Mouse (Mus musculus) yolk sac, embryonic 10.5 days (tissue): ENCODE results near the gene Pou3f3.

Source experiments
- DNase-seq: peaks from one replicate; pipeline ENCODE4 v3.0.0-alpha.2; 2017; ENCODE audit warnings: low spot score

Gene Pou3f3

DNA sequence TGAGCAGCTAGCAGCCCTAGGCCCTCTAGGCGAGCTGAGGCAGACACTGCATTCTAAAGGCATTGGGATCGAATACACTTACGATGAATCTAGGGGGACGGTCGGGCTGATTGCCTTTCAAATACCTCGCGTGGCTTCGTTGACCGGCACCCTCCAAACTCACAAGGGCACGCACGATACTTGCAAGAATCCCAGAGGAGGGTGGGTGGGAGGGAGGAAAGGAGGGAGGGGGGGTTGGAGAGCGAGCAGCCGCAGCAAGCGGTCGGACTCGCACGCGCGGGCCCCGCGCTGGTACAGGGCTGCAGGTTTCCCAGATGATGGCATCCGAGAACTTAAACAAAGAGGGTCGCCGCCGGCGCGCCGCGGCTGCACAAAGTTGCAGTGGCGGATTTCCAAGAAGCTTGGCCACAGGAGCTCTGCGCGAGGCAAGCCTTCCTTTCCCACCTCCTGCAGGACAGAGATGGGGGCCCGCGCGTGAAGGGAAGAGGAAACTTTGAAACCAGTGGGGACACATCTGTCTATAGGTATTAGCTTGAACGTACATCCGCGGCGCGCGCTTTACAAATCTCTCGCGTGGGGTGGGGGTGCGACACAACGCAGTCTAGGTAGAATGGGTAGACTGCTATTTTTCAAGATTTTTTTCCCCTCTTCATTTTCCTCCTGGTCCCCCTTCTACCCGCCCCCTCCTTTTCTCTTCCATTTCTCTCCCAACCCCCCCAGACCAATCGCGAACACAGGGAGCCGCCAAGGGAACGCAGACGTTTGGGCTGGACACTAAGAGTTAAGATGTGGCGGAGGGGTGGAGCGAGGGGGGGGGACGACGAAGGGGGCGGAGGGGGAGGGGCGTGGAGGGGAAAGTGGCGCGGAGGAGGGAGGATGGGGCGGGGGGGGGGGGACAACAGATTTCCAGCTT is 647 bp upstream of the Pou3f3 start:
- no peak for DNase-seq

DNA sequence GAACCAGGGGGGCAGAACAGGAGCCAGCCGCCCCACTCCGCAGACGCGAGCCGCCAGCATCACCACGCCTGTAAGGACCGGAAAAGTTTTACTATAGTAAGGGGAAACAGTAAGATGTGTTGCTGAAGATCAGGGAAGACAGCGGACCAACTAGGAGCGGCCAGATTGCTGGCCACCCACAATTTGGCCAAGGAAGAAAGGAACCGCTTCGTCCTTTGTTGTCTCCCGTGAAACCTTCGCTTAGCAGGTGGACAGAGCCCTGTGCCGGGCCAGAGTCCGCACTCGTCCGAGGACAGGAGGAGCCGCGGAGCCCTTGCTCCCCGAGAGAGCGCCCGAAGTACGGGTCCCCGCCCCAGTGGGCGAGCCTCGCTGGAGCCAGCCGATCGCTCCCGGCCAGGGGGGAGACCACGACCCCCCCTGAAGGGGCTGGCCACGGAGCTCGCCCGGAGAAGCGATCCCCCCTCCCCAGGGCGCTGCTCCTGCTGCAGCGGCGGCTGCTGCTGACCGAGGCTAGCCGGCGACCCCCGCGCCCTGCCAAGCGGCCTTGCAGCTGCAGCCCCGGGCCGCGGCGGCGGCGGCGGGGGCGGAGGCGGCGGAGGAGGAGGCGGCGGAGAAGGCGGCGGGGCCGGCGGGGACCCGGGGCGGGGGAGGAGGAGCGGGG is 933 bp downstream of the Pou3f3 start:
- DNase-seq, result no peak

DNA sequence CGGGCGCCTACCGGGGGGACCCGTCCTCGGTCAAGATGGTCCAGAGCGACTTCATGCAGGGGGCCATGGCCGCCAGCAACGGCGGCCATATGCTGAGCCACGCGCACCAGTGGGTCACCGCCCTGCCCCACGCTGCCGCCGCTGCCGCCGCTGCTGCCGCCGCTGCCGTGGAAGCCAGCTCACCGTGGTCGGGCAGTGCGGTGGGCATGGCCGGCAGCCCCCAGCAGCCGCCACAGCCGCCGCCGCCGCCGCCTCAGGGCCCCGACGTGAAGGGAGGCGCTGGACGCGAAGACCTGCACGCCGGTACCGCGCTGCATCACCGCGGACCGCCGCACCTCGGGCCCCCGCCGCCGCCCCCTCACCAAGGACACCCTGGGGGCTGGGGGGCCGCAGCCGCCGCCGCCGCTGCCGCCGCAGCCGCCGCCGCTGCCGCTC is 1.8 kb downstream of the Pou3f3 start:
- no peak for DNase-seq

DNA sequence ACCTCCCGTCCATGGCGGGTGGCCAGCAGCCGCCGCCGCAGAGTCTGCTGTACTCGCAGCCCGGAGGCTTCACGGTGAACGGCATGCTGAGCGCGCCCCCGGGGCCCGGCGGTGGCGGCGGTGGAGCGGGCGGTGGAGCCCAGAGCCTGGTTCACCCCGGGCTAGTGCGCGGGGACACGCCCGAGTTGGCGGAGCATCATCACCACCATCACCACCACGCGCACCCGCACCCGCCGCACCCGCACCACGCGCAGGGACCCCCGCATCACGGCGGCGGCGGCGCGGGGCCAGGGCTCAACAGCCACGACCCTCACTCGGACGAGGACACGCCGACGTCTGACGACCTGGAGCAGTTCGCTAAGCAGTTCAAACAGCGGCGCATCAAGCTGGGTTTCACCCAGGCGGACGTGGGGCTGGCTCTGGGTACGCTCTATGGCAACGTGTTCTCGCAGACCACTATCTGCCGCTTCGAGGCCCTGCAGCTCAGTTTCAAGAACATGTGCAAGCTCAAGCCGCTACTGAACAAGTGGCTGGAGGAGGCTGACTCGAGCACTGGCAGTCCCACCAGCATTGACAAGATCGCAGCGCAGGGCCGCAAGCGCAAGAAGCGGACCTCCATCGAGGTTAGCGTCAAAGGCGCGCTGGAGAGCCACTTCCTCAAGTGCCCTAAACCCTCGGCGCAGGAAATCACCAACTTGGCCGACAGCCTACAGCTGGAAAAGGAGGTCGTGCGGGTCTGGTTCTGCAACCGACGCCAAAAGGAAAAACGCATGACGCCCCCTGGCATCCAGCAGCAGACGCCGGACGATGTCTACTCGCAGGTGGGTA is 2.4 kb downstream of the Pou3f3 start:
- no peak for DNase-seq

DNA sequence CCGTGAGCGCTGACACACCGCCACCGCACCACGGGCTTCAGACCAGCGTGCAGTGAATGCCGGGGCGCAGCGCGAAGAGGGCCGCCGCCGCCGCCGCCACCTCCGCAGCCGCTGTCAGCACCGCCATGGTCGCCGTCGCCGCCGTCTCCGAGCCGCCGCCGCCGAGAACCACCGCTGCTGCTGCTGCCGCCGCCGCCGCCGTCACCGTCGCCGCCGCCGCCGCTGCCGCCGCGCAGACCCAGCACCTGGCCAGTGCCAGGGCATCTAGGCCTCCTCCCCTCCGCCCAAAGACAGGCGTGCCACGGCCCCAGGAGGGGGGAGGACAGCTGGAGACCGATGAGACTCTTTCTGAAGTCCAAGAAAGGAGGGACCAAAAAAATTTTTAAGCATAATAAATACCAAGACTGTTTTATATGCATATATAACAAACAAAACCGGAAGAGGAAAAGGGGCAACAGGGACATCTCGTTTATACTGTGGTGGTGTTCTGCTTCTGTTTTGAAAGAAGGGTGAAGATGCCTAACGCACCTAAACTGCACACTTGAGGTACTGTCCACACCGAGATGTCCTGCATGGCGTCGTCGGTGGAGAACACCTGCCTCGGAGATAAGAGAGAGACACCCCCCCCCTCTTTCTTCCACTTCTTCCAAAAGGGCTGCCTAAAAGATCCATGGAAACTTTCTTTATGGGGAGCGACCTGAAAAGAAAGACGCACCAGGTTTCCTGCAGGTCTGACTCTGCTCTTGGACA is 3.2 kb downstream of the Pou3f3 start:
- DNase-seq, result no peak

DNA sequence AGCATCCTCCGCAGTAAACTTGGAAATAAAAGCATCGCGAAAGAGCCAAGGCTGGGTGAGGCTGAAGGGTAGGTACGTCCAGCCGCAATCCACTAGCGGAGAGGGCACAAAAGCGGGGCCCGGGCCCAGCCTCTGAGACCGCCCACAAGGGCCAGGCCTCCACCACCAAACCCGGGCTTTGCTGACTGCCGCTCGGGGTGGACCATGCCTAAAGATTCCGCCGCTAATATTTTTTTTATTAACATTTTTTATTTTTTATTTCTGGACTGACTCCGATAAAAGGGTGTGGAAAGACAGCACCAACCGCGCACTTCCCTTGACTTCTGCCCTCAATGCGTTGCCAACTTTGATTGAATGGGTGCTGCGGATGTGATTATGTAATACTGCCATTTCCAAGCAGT is 3.9 kb downstream of the Pou3f3 start:
- DNase-seq, result no peak

DNA sequence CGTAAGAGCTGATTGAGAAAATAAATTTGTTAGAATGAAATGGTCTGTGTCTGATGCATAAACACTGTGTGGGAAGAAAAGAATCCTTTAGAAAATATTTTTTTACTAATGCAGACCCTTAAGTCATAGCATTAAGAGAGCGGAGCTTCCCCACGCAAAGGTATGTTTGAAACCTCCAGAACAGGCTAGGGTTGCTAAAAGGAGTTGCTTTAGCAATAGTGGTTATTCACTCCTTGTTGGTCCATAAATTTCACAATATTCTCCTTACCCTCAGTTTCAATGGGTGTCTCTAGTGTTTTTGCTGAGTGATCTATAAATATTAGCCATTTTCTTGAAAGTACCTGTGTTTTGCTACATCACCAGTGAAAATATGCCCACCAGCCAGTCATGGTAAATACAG is 4.6 kb downstream of the Pou3f3 start:
- no peak for DNase-seq

DNA sequence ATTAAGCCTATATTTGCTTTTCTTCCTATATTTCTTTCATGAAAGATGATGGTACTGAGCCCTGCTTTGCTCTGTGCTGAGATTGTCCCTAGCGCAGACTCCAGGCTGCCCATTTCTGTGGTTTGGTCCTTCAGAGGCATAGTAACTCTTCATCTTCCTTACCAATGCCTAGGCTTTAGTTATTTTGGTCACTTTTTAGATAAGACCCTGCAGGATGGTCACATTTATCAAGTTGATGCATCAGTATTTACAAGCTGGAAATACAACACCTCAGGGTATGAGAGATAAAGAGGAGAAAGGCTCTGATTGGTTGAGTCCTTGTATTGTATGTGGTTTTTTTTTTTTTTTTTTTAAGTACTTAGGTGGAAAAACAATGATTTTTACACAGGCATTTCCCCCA is 5.2 kb downstream of the Pou3f3 start:
- no peak for DNase-seq

DNA sequence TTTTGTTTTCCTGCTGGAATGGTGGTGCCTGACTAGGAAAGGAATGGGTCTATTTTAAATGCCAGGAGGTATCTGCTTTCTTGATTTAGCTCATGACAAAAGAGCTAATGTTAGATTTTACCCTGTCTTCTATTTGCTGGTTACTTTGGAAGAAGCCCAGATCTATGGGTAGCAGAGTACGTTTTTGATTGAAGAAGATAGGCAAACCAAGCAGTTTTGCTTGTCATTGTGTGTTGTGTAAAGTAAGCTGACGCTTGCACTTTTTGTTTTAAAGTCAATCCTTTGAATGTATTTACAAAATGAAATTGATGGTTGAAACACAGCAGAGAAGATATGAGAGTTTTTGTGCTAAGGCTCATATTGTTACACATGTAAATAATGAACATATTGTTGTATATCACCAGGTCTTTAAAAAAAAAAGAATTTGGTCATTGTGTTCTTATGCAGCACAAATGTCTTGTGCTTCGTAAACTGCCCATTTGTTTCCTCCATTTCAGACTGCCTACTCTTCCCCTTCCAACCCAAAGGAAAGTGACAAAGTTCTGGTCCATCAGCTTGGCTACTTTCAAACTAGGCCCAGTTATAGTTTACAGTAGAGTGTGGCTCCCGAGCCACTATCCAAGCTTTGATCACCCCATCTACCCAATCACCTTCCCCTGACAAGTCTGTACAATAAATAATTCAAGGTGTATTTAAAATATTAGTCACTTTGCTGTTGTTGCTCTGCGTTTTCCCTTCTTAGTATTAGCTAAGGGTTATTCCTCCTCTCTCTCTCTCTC is 6.5 kb downstream of the Pou3f3 start:
- DNase-seq, result no peak

DNA sequence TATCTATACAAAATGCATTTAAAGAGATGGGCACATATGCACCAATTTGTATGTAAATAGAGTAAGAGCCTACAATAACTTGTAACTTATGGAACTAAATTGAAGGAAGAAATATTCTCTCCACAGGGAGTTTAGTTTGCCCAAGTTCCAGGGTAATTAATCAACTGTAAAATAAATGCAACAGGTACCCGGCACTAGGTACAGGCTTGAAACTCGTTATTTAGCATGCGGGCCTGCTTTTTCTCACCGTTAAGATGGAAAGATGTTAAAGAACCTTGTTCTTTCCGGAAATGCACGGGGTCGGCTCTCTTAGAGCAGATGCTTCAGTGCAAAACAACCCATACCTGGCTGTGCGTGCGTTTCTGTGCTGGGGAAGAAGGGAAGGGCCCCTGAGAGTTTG is 7.4 kb downstream of the Pou3f3 start:
- DNase-seq, result no peak

DNA sequence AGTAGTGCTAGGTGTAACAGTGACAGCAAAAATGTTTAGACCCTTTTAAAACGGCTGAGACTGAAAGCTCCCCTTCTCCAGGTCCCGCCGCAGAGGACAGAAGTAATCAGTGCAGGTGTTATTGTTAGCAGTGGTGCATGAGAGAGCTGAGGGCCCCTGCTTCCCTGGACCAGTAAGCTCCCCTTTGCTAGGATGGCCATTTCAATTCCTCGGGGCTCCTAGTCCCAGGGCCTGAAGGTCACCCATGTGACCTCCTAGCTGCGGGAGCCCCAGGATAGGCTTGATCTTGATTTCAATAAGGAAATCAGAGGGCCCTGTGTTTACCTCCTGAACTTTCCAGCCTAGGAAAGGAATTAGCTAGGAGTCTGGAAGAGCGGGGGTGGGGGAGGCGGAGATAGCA is 7.9 kb downstream of the Pou3f3 start:
- DNase-seq, result no peak

DNA sequence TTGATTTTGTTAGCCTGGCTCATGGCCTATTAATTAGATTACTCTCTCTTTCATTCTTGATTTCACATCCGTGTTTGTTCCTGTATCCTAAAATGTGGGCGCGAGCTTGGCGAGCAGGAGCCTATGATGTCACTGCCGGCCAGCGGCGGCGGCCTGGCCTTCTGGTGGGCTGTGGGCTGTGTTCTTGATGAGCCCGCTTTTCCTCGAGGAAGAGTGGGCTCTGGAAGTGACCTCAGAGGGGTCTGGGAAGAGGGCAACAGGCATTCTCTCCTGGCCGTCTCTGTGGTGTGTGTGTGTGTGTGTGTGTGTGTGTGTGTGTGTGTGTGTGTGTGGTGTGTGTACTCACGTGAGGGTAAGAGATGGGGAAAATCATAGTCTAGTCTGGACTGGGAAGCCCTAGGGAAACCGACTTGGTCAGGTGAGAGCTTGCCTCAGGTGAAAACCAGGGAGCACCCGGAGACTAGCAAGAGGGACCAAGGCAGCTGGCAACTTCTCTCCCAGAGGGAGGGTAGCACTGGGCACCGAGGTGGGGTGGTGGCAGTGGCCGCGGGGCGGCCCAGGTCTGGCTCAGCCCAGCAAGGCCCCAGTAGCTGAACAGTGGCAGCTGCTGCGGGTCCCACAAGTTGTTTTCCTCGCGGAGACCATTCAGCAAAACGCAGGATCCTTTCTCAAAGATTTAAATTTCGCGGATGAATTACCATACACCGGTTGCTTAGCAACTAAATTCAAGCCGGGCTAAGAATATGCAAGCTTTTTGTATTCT is 8.5 kb downstream of the Pou3f3 start:
- DNase-seq, result no peak

DNA sequence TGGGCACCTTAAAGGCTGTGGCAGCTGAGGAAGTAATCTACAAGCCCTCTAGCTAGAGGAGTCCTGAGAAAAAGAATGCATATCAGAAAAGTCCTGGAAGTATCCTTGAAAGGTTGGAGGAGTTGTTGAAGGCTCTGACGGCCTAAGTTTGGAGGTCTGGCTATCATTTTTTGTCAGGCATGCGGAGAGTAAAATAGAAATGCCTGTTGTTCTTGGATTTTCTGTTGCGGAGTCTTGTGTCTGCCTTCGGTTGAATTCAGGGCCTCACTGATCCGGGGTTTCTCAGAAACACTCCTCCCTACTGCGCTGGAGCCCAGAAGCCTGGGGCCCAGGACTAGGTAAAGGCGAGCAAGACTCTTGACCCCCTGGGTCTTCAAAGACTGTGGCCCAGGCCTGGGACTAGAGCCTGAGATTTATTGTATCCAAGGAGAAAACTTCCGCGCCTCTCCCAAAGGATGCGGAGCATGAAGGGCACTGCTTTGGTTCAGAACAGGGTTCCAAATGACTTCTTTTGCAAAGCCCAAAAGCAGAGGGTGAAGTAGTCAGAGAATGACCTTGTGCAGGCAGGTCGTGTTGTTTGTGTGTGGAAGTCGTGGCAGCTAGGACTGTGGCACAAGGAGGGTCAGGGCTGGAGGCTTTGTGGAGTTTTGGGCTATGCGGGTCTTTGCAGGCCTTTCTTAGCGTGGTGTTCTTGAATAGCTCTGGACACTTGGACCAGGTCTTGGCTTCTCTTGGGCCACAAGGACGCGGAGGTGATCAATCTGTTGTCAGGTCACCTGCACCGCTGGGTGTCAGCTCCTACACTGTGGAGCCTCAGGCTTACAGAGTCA is 9.6 kb downstream of the Pou3f3 start:
- DNase-seq, result no peak

DNA sequence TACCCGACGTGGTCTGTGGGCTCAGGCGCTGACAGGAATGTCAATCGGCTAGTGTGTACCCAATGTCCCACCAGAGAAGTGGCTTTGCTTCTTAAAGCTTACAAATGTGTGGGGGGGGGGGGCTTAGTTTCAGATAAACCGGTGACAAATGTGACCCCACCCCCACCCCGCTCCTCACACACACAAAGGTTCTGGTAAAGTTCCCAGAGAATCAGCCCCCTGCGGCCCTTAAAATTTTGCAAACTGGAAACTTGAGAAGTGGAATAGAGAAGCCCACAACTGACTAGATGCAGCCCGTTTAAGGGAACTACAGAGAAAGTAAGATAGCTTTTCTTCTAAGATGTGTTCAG is 10.2 kb downstream of the Pou3f3 start:
- no peak for DNase-seq

DNA sequence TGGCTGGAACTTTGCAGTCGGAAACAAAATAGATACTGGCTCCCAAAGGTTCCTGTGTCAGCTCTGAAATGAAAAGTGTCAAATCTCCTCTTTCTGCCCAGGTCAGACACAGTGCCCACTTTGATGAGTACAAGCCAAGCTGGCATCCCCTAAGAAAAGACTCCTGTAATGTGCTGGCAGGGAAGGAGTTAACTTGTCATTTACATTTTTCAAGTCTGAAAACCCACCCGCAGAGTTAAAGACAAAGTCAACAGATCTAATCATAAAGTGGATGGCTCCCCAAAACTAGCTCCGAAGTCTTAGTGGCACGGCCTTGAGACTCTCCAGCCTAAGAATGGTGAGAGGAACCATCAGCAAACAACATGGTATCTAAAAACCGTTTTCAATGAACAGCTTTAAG is 11.6 kb downstream of the Pou3f3 start:
- no peak for DNase-seq

DNA sequence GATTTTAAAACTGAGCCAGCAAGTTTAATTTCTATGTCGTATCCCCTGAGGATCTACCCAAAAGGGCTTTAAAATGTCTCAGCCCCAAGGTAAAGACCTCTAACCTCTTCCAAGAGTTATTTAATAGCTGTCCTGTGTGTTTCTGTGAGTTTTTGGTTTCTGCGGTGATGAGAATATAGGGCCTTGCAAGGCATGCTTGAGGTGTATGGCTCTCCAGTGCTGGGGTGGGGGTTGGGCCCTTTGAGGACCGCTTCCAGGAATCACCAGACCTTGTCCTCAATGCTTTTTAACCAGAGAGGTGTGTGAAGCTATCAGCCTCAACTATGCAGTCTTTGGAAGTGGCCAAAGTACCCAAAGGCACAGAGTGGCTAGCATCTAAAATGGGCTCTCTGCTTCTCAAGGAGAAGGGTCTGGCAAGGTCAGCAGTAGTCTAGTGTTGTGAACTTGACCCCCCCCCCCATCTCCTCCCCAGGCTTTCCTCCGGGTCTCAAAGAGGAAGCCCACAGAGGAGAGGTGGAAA is 12.1 kb downstream of the Pou3f3 start:
- DNase-seq, result no peak

DNA sequence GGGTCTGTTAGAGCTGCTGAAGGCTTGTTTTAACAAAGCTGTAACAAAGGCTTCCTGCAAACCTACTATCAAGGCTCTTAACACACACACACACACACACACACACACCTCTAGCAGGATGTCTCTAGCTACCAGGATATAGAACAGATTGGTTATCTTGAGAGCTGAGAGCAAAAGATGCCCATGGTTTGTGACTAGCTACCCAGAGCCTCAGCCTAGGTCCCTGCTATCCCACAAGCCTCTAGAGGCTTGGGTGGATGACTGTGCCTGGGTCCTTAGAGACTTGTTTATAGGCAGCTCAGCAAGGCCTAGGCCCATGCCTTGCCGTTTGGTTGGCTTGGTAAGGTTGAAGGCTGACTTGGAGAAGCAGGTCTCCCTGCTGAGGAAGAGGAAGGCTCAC is 13.5 kb downstream of the Pou3f3 start:
- no peak for DNase-seq

DNA sequence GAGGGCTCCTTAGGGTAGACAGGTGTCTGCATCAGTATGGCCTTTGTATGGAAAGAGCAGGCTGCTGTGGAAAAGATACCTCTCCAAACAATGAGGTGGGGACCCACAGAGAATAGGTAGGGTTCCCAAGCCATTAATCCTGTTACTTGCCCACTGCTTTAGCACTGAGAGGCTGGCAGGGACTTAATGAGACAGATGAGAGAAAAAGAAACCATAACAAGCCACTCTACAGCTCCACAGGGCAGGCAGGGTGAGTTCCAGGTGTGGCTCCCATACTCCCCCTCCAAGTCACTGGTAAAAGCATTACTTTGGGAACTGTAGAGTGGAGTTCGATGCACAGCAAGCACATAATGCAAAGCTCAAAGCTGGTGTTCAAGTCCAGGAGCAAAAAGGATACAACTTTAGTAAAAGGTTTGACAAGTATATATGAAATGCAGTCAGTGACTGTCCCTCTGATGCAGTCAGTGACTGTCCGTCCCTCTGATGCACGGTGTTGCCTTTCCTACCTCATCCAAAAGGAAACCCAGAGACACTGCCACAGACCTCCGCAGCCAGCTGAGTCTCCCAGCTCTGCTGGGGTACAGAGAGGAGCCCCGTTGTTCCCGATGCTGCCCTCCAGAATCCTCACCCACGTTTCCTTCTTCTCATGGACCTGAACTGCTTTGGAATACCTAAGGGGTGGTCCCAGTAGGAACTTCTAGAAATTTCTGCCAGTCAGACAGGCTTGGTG is 14.0 kb downstream of the Pou3f3 start:
- DNase-seq, result no peak

DNA sequence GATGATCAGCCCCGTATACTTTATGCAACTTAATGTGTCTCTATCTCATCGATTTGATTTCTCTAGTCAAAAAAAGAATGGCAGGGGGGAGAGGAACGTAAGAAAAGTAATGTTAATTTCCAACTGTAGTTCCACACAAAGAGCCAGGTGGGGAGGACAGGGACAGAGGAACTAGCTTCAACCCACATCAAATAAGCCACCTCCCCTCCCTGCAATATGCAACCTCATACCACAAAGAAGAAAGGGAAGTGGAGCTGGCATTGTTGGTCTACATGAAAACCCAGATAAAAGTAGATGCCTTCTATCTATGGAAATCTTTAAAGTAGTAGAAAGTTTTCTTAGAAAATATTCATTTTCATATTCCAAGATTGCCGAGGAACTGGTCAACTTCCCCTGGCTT is 14.7 kb downstream of the Pou3f3 start:
- DNase-seq, result no peak
